7 mouse cellular contexts compared by ENCODE assay signal in the genomic region with DNA sequence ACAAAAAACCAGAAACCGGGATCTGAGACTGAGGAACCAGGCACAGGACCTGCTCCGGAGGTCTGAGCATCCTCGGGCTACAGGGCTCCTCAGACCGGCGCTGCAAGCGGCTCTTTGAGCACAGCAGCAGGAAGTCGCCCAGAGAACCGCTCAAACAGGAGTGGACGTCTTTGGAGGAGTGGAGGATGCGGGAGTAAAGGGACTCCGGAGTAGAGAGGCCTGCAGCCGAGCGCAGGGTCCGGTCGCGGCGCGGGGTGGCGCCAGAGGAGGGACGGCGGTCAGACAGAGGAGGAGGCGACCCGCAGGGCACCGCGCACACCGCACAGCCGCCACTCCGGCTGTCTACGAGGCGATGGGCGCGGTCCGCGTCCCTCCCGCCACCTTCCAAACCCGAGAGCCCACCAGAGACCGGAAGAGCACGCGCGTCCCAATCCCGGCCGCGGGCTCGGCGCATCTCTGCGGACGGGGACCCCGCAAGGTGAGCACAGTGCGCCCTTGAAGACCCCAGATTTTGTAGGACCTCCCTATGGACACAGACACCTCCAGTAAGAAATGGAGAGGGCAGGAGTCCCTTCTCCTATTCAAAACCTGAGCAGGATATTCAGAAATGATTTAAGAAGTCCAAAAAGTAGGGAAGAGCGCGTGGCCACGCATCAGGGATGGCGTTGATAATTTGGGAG. TPM values are rescaled to one million over a fixed set of nuclear protein-coding genes. Genes with fewer than 3 reads are reported as not detected.
DNase-seq lines count a peak whose midpoint lies in the region; ATAC-seq and TF ChIP-seq lines count a peak whose summit lies in the region.

A gene (plus strand): TSS at position 359 of the 680 bp plus-strand sequence.

- no peak for TF ChIP-seq POLR2A in cerebellum, adult 2 months (IDR thresholded peaks at IDR 0.05; ENCODE audit: borderline replicate concordance, insufficient read depth, low read length)

- H3K9ac ChIP-seq in forebrain, postnatal 0 days: peak within 1 kb of the TSS; percentile 58
- H3K9ac ChIP-seq in hindbrain, embryonic 12.5 days: peak within 1 kb of the TSS; percentile 72

- peak within 1 kb of the TSS; percentile 96 for H3K4me2 ChIP-seq in forebrain, postnatal 0 days (ENCODE audit: low read depth)
- H3K4me2 ChIP-seq in hindbrain, embryonic 12.5 days (replicated peaks): peak within 1 kb of the TSS; percentile 89

- no peaks in the 10 kb centered on the region for H3K36me3 ChIP-seq in forebrain, postnatal 0 days (ENCODE audit: insufficient read depth)
- no peaks in the 10 kb centered on the region for H3K36me3 ChIP-seq in hindbrain, embryonic 12.5 days
- H3K36me3 ChIP-seq in splenic B cell, adult 2 months (ENCODE audit: control insufficient read depth, insufficient read depth, low read length, poor library complexity, severe bottlenecking): no peaks in the 10 kb centered on the region

- peak; percentile 55 for DNase-seq in adrenal gland, adult 2 months
- DNase-seq in cerebellum, adult 2 months: peak; percentile 34 to 55
- peak; percentile 49 for DNase-seq in forebrain, postnatal 0 days
- peak; percentile 63 for DNase-seq in left cerebral cortex, postnatal 4 days
- DNase-seq in mesoderm, embryonic 11.5 days (ENCODE audit: low read depth, low spot score): peak; percentile 63
- peak; percentile 10 for DNase-seq in splenic B cell, adult 2 months (ENCODE audit: low read depth, low spot score)

- H3K27me3 ChIP-seq in cerebellum, adult 2 months (ENCODE audit: control insufficient read depth, insufficient read depth, low read length): no peaks in the 10 kb centered on the region; the same call in 1 of the 2 replicates
- no peaks in the 10 kb centered on the region for H3K27me3 ChIP-seq in forebrain, postnatal 0 days (ENCODE audit: insufficient read depth, low read length)
- H3K27me3 ChIP-seq in hindbrain, embryonic 12.5 days: peaks cover 7% of the 10 kb centered on the region; the same call in 1 of the 2 replicates
- no peaks in the 10 kb centered on the region; the same call in 1 of the 2 replicates for H3K27me3 ChIP-seq in splenic B cell, adult 2 months (ENCODE audit: control insufficient read depth, insufficient read depth, low read length, poor library complexity, severe bottlenecking)

- no peak within 1 kb of the TSS for H3K27ac ChIP-seq in cerebellum, adult 2 months (ENCODE audit: insufficient read depth, low read length)
- no peak within 1 kb of the TSS for H3K27ac ChIP-seq in forebrain, postnatal 0 days (ENCODE audit: low read depth, low read length)
- no peak within 1 kb of the TSS for H3K27ac ChIP-seq in hindbrain, embryonic 12.5 days

- intact Hi-C loops in left cerebral cortex, postnatal 4 days (cut with DNase I): no loop called here

- TF ChIP-seq CTCF in cerebellum, adult 2 months (IDR thresholded peaks at IDR 0.05; ENCODE audit: borderline replicate concordance, insufficient read depth, low read depth, low read length): peak; percentile 42; the same call in 1 of the 2 replicates
- TF ChIP-seq CTCF in forebrain, postnatal 0 days (IDR thresholded peaks at IDR 0.05; ENCODE audit: low read depth): peak; percentile 64

- peak; percentile 91 for ATAC-seq in forebrain, postnatal 0 days
- peak; percentile 89 for ATAC-seq in hindbrain, embryonic 12.5 days (ENCODE audit: low FRiP score)

- H3K4me1 ChIP-seq in cerebellum, adult 2 months (ENCODE audit: control insufficient read depth, insufficient read depth, low read length): no peaks in the 10 kb centered on the region
- H3K4me1 ChIP-seq in forebrain, postnatal 0 days (ENCODE audit: insufficient read depth): no peaks in the 10 kb centered on the region
- H3K4me1 ChIP-seq in hindbrain, embryonic 12.5 days: peaks cover 9% of the 10 kb centered on the region; the same call in 1 of the 2 replicates

- no peaks in the 10 kb centered on the region for H3K9me3 ChIP-seq in forebrain, postnatal 0 days (ENCODE audit: low read length)
- no peaks in the 10 kb centered on the region for H3K9me3 ChIP-seq in hindbrain, embryonic 12.5 days (replicated peaks)

- WGBS in cerebellum, adult 2 months: 4% methylated on average over 53 of the region's 53 CpGs
- WGBS in forebrain, postnatal 0 days: 2% methylated on average over 53 of the region's 53 CpGs
- 4% methylated on average over 38 of the region's 53 CpGs for WGBS in hindbrain, embryonic 12.5 days

- peak within 1 kb of the TSS; percentile 47 for H3K4me3 ChIP-seq in cerebellum, adult 2 months (replicated peaks; ENCODE audit: insufficient read depth, low read depth, low read length)
- peak within 1 kb of the TSS; percentile 63 for H3K4me3 ChIP-seq in forebrain, postnatal 0 days (ENCODE audit: low read depth, low read length)
- peak within 1 kb of the TSS; percentile 54 for H3K4me3 ChIP-seq in hindbrain, embryonic 12.5 days

RNA-seq across cellular contexts. Expression of the gene that starts here (rescaled TPM):
- total RNA-seq in adrenal gland, adult 2 months (2021): under 1 TPM in 1 of 2 experiments, not detected in 1; 0.07 TPM
- 0.04 TPM in 2 replicates for polyA plus RNA-seq in adrenal gland, adult 2 months (2012; rRNA removed)
- polyA plus RNA-seq in cerebellum, adult 2 months (2012; rRNA removed): 0.51 and 0.54 TPM in 2 replicates
- total RNA-seq in forebrain, postnatal 0 days (2014; rRNA removed): 2.8 and 3.3 TPM in 2 replicates
- polyA plus RNA-seq in forebrain, postnatal 0 days (2015; fragmentation: Nextera tagmentation; extraction: Ambion mirVana): 1.5 and 2.3 TPM in 2 replicates
- polyA plus RNA-seq in hindbrain, embryonic 12.5 days (2016; fragmentation: Nextera tagmentation; extraction: Ambion mirVana): 5.4 and 5.6 TPM in 2 replicates
- 1 to 10 TPM; 2.2 to 2.6 TPM for total RNA-seq in left cerebral cortex, postnatal 4 days (2021)

Comparison
In these comparisons a context has a peak if more than half of its experiments do, and no peak if none do; other contexts are left out.
1. Peak in DNase-seq in adrenal gland, adult 2 months; RNA of the gene not detected or under 1 TPM.
2. Peak in DNase-seq and H3K4me3 ChIP-seq in cerebellum, adult 2 months; RNA of the gene not detected or under 1 TPM.
3. DNase-seq: peak in every context shown above with its lines; median percentile 63 in left cerebral cortex, postnatal 4 days; 63 in mesoderm, embryonic 11.5 days; 55 in adrenal gland, adult 2 months; 49 in forebrain, postnatal 0 days; 44 in cerebellum, adult 2 months; 10 in splenic B cell, adult 2 months.